In genomic region chr17:57280411-57280810, GRCm38 (mm10) we compare ENCODE assay signal across 13 mouse cellular contexts. TPM values are rescaled to one million over a fixed set of nuclear protein-coding genes. Genes with fewer than 3 reads are reported as not detected.
DNase-seq lines count a peak whose midpoint lies in the region; ATAC-seq and TF ChIP-seq lines count a peak whose summit lies in the region.
"Had no signal": no experiment of that assay in that cellular context is flagged by ENCODE, and none has a peak within 500 bp of the region (broad histone marks: within the 10 kb centered on the region; RNA-seq: fewer than 3 reads in every experiment).

No protein-coding gene starts in this region.

- H3K4me2 ChIP-seq in lung, postnatal 0 days (replicated peaks; ENCODE audit: low read depth, low read length), result no peak overlapping the region
- H3K4me2 ChIP-seq in liver, postnatal 0 days (ENCODE audit: low read depth, low read length), result peak overlapping the region; percentile 58
- H3K4me2 ChIP-seq: forebrain, embryonic 15.5 days; kidney, embryonic 15.5 days had no signal

- no peak for TF ChIP-seq CTCF in lung, postnatal 0 days (IDR thresholded peaks at IDR 0.05)
- no peak for TF ChIP-seq CTCF in bone marrow, adult 2 months (IDR thresholded peaks at IDR 0.05; ENCODE audit: control insufficient read depth, insufficient read depth, low read length)
- no peak for TF ChIP-seq CTCF in liver, postnatal 0 days (IDR thresholded peaks at IDR 0.05; ENCODE audit: low read depth)

- TF ChIP-seq POLR2A in bone marrow, adult 2 months (IDR thresholded peaks at IDR 0.05; ENCODE audit: borderline replicate concordance, control insufficient read depth, low read depth, low read length), result no peak

- H3K4me1 ChIP-seq in lung, postnatal 0 days (ENCODE audit: insufficient read depth, low read depth, low read length), result no peaks in the 10 kb centered on the region
- peaks cover 27% of the 10 kb centered on the region for H3K4me1 ChIP-seq in bone marrow, adult 2 months (ENCODE audit: control insufficient read depth, insufficient read depth, low read length)
- H3K4me1 ChIP-seq in liver, postnatal 0 days (ENCODE audit: insufficient read depth), result peaks cover 25% of the 10 kb centered on the region

- H3K36me3 ChIP-seq in lung, postnatal 0 days (ENCODE audit: insufficient read depth, low read length), result no peaks in the 10 kb centered on the region
- H3K36me3 ChIP-seq in liver, postnatal 0 days (replicated peaks; ENCODE audit: insufficient read depth, low read length), result no peaks in the 10 kb centered on the region
- H3K36me3 ChIP-seq: forebrain, embryonic 15.5 days; kidney, embryonic 15.5 days had no signal

- H3K27ac ChIP-seq in lung, postnatal 0 days (ENCODE audit: low read length), result no peak overlapping the region
- peak overlapping the region; percentile 98 for H3K27ac ChIP-seq in bone marrow, adult 2 months (ENCODE audit: control insufficient read depth, insufficient read depth, low read depth, low read length, poor library complexity)
- H3K27ac ChIP-seq in liver, postnatal 0 days (ENCODE audit: low read depth), result peak overlapping the region; percentile 91
- H3K27ac ChIP-seq: forebrain, embryonic 15.5 days; kidney, embryonic 15.5 days had no signal

- no peaks in the 10 kb centered on the region for H3K9me3 ChIP-seq in lung, postnatal 0 days (ENCODE audit: low read length)
- H3K9me3 ChIP-seq in liver, postnatal 0 days (ENCODE audit: low read length), result no peaks in the 10 kb centered on the region
- H3K9me3 ChIP-seq: forebrain, embryonic 15.5 days; kidney, embryonic 15.5 days had no signal

- no peak for TF ChIP-seq EP300 in lung, postnatal 0 days (IDR thresholded peaks at IDR 0.05)
- TF ChIP-seq EP300 in liver, postnatal 0 days (IDR thresholded peaks at IDR 0.05; ENCODE audit: low read depth), result no peak

- no peak overlapping the region for H3K9ac ChIP-seq in lung, postnatal 0 days (replicated peaks; ENCODE audit: low read depth)
- peak overlapping the region; percentile 64 for H3K9ac ChIP-seq in liver, postnatal 0 days (replicated peaks)
- H3K9ac ChIP-seq: forebrain, embryonic 15.5 days; kidney, embryonic 15.5 days had no signal

- peak; percentile 36 for DNase-seq in adrenal gland, postnatal 10 days
- DNase-seq in adrenal gland, postnatal 25 days, result no peak
- peak; percentile 14 for DNase-seq in lung, postnatal 0 days (ENCODE audit: low spot score)
- DNase-seq in lung, postnatal 14 days, result no peak
- DNase-seq in liver, postnatal 0 days, result peak; percentile 45
- DNase-seq in urinary bladder, adult 2 months (ENCODE audit: low spot score), result no peak
- DNase-seq in embryo, embryonic 9.5 days (ENCODE audit: extremely low spot score), result no peak
- DNase-seq: gastrocnemius, postnatal 10 days; left cerebral cortex, postnatal 4 days; right cerebral cortex, postnatal 14 days had no signal

- H3K27me3 ChIP-seq in lung, postnatal 0 days (replicated peaks; ENCODE audit: insufficient read depth, low read length), result no peaks in the 10 kb centered on the region
- no peaks in the 10 kb centered on the region for H3K27me3 ChIP-seq in liver, postnatal 0 days (ENCODE audit: insufficient read depth, low read length)
- H3K27me3 ChIP-seq: forebrain, embryonic 15.5 days had no signal

- no peak for ATAC-seq in lung, postnatal 0 days
- ATAC-seq in liver, postnatal 0 days, result peak; percentile 4; the same call in 1 of the 2 replicates
- ATAC-seq: forebrain, embryonic 15.5 days had no signal

- WGBS in lung, postnatal 0 days, result 45% methylated on average over 3 of the region's 3 CpGs
- WGBS in bone marrow, adult 2 months, result 5% methylated on average over 3 of the region's 3 CpGs
- WGBS in liver, postnatal 0 days (ENCODE audit: insufficient replicate concordance), result 34% methylated on average over 3 of the region's 3 CpGs

- no peak overlapping the region for H3K4me3 ChIP-seq in lung, postnatal 0 days (ENCODE audit: low read depth, low read length)
- peak overlapping the region; percentile 97 for H3K4me3 ChIP-seq in bone marrow, adult 2 months (replicated peaks; ENCODE audit: control insufficient read depth, low read depth, low read length)
- peak overlapping the region; percentile 57 for H3K4me3 ChIP-seq in liver, postnatal 0 days (ENCODE audit: low read depth, low read length)
- H3K4me3 ChIP-seq: forebrain, embryonic 15.5 days; kidney, embryonic 15.5 days had no signal

RNA-seq across cellular contexts. Expression of gene Vav1, which starts 1.5 kb away (rescaled TPM):
- total RNA-seq in adrenal gland, postnatal 10 days (2021), result 1 to 10 TPM; 4.4 to 4.8 TPM
- 1.1 and 1.7 TPM in 2 replicates for total RNA-seq in adrenal gland, postnatal 25 days (2021)
- 4.8 and 5.4 TPM in 2 replicates for polyA plus RNA-seq in lung, postnatal 0 days (2015; fragmentation: Nextera tagmentation; extraction: Ambion mirVana)
- polyA plus RNA-seq in bone marrow, adult 2 months (2011; ENCODE audit: insufficient read depth, insufficient read length, low replicate concordance, missing spikeins), result 67.9 and 112 TPM in 2 replicates
- 13.1 and 14.1 TPM in 2 replicates for polyA plus RNA-seq in liver, postnatal 0 days (2015; fragmentation: Nextera tagmentation; extraction: Ambion mirVana)
- 3.5 and 3.9 TPM in 2 replicates for polyA plus RNA-seq in urinary bladder, adult 2 months (2012; rRNA removed)

RNA-seq across cellular contexts. Expression of gene Trip10, which starts 31.2 kb away (rescaled TPM):
- 10 to 100 TPM; 39.2 to 56.6 TPM for total RNA-seq in adrenal gland, postnatal 10 days (2021)
- total RNA-seq in adrenal gland, postnatal 25 days (2021), result 51.9 and 64.8 TPM in 2 replicates
- polyA plus RNA-seq in lung, postnatal 0 days (2015; fragmentation: Nextera tagmentation; extraction: Ambion mirVana), result 46.4 and 58.9 TPM in 2 replicates
- polyA plus RNA-seq in bone marrow, adult 2 months (2011; ENCODE audit: insufficient read depth, insufficient read length, low replicate concordance, missing spikeins), result 7.0 and 15.4 TPM in 2 replicates
- polyA plus RNA-seq in liver, postnatal 0 days (2015; fragmentation: Nextera tagmentation; extraction: Ambion mirVana), result 9.3 TPM in 2 replicates
- polyA plus RNA-seq in urinary bladder, adult 2 months (2012; rRNA removed), result 78.9 and 81.3 TPM in 2 replicates

RNA-seq across cellular contexts. Expression of gene Gpr108, which starts 32.2 kb away (rescaled TPM):
- 10 to 100 TPM; 51.1 to 56.2 TPM for total RNA-seq in adrenal gland, postnatal 10 days (2021)
- 81.0 and 96.4 TPM in 2 replicates for total RNA-seq in adrenal gland, postnatal 25 days (2021)
- polyA plus RNA-seq in lung, postnatal 0 days (2015; fragmentation: Nextera tagmentation; extraction: Ambion mirVana), result 48.4 and 48.8 TPM in 2 replicates
- polyA plus RNA-seq in bone marrow, adult 2 months (2011; ENCODE audit: insufficient read depth, insufficient read length, low replicate concordance, missing spikeins), result 15.7 and 37.5 TPM in 2 replicates
- polyA plus RNA-seq in liver, postnatal 0 days (2015; fragmentation: Nextera tagmentation; extraction: Ambion mirVana), result 9.0 and 9.2 TPM in 2 replicates
- polyA plus RNA-seq in urinary bladder, adult 2 months (2012; rRNA removed), result 46.5 and 46.9 TPM in 2 replicates

RNA-seq across cellular contexts. Expression of gene C3, which starts 52.5 kb away (rescaled TPM):
- total RNA-seq in adrenal gland, postnatal 10 days (2021), result 100 to 1,000 TPM; 426 to 804 TPM
- 280 and 456 TPM in 2 replicates for total RNA-seq in adrenal gland, postnatal 25 days (2021)
- 50.2 and 55.0 TPM in 2 replicates for polyA plus RNA-seq in lung, postnatal 0 days (2015; fragmentation: Nextera tagmentation; extraction: Ambion mirVana)
- polyA plus RNA-seq in bone marrow, adult 2 months (2011; ENCODE audit: insufficient read depth, insufficient read length, low replicate concordance, missing spikeins), result 68.1 and 221 TPM in 2 replicates
- 1,136 and 1,364 TPM in 2 replicates for polyA plus RNA-seq in liver, postnatal 0 days (2015; fragmentation: Nextera tagmentation; extraction: Ambion mirVana)
- 163 and 168 TPM in 2 replicates for polyA plus RNA-seq in urinary bladder, adult 2 months (2012; rRNA removed)

Comparison
In these comparisons a context has a peak if more than half of its experiments do, and no peak if none do; other contexts are left out.
1. DNase-seq: peak in adrenal gland, postnatal 10 days (single experiment), lung, postnatal 0 days (single experiment) and liver, postnatal 0 days (single experiment); none in adrenal gland, postnatal 25 days (single experiment), lung, postnatal 14 days (single experiment), urinary bladder, adult 2 months (single experiment) and embryo, embryonic 9.5 days (single experiment).